Mouse (Mus musculus) gastrocnemius, adult 2 months (tissue): ENCODE results near the gene Dek. TPM values are rescaled to one million over a fixed set of nuclear protein-coding genes. Genes with fewer than 3 reads are reported as not detected.

Experiments used
- DNase-seq: peaks from one replicate; pipeline ENCODE4 v3.0.0; 2022
- H3K27ac ChIP-seq: fragments of 200-600 bp; 2 replicates; pipeline ENCODE4 v1.8.1; 2022; ENCODE audit warnings: mild to moderate bottlenecking
- H3K4me3 ChIP-seq: fragments of 200-600 bp; 2 replicates; pipeline ENCODE4 v1.8.1; 2022; ENCODE audit warnings: mild to moderate bottlenecking, moderate library complexity
- CTCF ChIP-seq: fragments of 200-600 bp; IDR thresholded peaks from 2 replicates; pipeline ENCODE4 v1.8.1; 2022; ENCODE audit warnings: antibody characterized with exemption, mild to moderate bottlenecking, moderate library complexity
- intact Hi-C: fragments of 180-260 bp; cut with DNase I; formaldehyde crosslinking; loops from one replicate; pipeline ENCODE4 v1.15.1; 2025
- total RNA-seq, 2 experiments: library from RNA; stranded (reverse); gene quantifications; 2 replicates each; pipeline ENCODE4 v1.2.3; 2021

Dek gene
- total RNA-seq, 2 experiments from 2014 or later, result 34.8 to 35.4 TPM

- DNase-seq, result no peak
- intact Hi-C loops, result no loop called here
- Histone ChIP-seq H3K4me3 (no peak overlapping the region), H3K27ac (no peak overlapping the region)
- TF ChIP-seq CTCF, result no peak
Measured at GRCm38 (mm10) chr13:47066516-47066915, 39.5 kb downstream of the Dek start.

GRCm38 (mm10) chr13:47063985-47064760 is 41.8 kb downstream of the Dek start:
- Histone ChIP-seq H3K27ac (no peak overlapping the region), H3K4me3 (no peak overlapping the region)
- no peak for DNase-seq
- intact Hi-C loops, result no loop called here
- TF ChIP-seq CTCF, result no peak

- no peak overlapping the region for H3K27ac ChIP-seq
- H3K4me3 ChIP-seq, result no peak overlapping the region
- no peak for TF ChIP-seq CTCF
- intact Hi-C loops, result no loop called here
- DNase-seq, result no peak
Measured at GRCm38 (mm10) chr13:47062756-47063155, 43.2 kb downstream of the Dek start.

GRCm38 (mm10) chr13:47056781-47057180 is 49.2 kb downstream of the Dek start:
- Histone ChIP-seq H3K4me3 (no peak overlapping the region), H3K27ac (no peak overlapping the region)
- no peak for DNase-seq
- no peak for TF ChIP-seq CTCF
- intact Hi-C loops, result no loop called here

GRCm38 (mm10) chr13:47056126-47056525 is 49.9 kb downstream of the Dek start:
- intact Hi-C loops, result no loop called here
- TF ChIP-seq CTCF, result no peak
- no peak overlapping the region for H3K27ac ChIP-seq

GRCm38 (mm10) chr13:47053971-47054370 is 52.0 kb downstream of the Dek start:
- no peak for DNase-seq
- Histone ChIP-seq H3K4me3 (no peak overlapping the region), H3K27ac (no peak overlapping the region)
- no peak for TF ChIP-seq CTCF
- intact Hi-C loops, result no loop called here

More at GRCm38 (mm10) chr13:47056126-47056525, 49.9 kb downstream of the Dek start:
- H3K4me3 ChIP-seq, result no peak overlapping the region
- DNase-seq, result no peak

GRCm38 (mm10) chr13:47050009-47050408 is 56.0 kb downstream of the Dek start:
- no peak overlapping the region for H3K4me3 ChIP-seq
- TF ChIP-seq CTCF, result no peak
- intact Hi-C loops, result no loop called here
- no peak for DNase-seq
- no peak overlapping the region for H3K27ac ChIP-seq

- DNase-seq, result peak; percentile 37
- intact Hi-C loops, result no loop called here
Measured at GRCm38 (mm10) chr13:47047996-47048395, 58.0 kb downstream of the Dek start.

GRCm38 (mm10) chr13:47044617-47044947 is 61.4 kb downstream of the Dek start, which contains the start of gene Tpmt:
Gene Tpmt, minus strand, starts transcription at chr13:47044737.
- no peak for TF ChIP-seq CTCF
- Histone ChIP-seq H3K4me3 (peak within 1 kb of the TSS; percentile 98), H3K27ac (peak within 1 kb of the TSS; percentile 91)
- intact Hi-C loops, result no loop called here
- no peak for DNase-seq

More at GRCm38 (mm10) chr13:47047996-47048395, 58.0 kb downstream of the Dek start:
- no peak overlapping the region for H3K4me3 ChIP-seq
- H3K27ac ChIP-seq, result no peak overlapping the region
- no peak for TF ChIP-seq CTCF

GRCm38 (mm10) chr13:47043833-47044616 is 62.0 kb downstream of the Dek start:
- DNase-seq, result peak; percentile 44
- Histone ChIP-seq H3K27ac (peak overlapping the region; percentile 91), H3K4me3 (peak overlapping the region; percentile 98)
- intact Hi-C loops, result no loop called here
- no peak for TF ChIP-seq CTCF

- intact Hi-C loops, result no loop called here
- DNase-seq, result peak; percentile 98
- Histone ChIP-seq H3K27ac (peak within 1 kb of the TSS; percentile 91), H3K4me3 (peak within 1 kb of the TSS; percentile 98)
- TF ChIP-seq CTCF, result no peak
Measured at GRCm38 (mm10) chr13:47043030-47043680, 62.8 kb downstream of the Dek start, which contains the start of gene Kdm1b. Gene Kdm1b, plus strand, starts transcription at chr13:47043499.

- TF ChIP-seq CTCF, result 0 out of 2 replicates have a peak, but pooled peaks have one; percentile 4
- peak overlapping the region; percentile 98 for H3K4me3 ChIP-seq
- peak overlapping the region; percentile 80; the same call in 1 of the 2 replicates for H3K27ac ChIP-seq
- no peak for DNase-seq
- intact Hi-C loops, result no loop called here
Measured at GRCm38 (mm10) chr13:47042024-47042633, 63.9 kb downstream of the Dek start.
